Mouse (Mus musculus) G1E (cell line): ENCODE results near the gene Mmp11. TPM values are rescaled to one million over a fixed set of nuclear protein-coding genes. Genes with fewer than 3 reads are reported as not detected.

Experiments
- ATAC-seq: 2 replicates; pipeline ENCODE4 v1.8.0; 2016; ENCODE audit warnings: mild to moderate bottlenecking; ENCODE audit not compliant: insufficient number of reproducible peaks, poor library complexity, low FRiP score, severe bottlenecking; ENCODE audit errors: extremely low read depth
- DNase-seq: peaks from one replicate; pipeline ENCODE4 v3.0.0; 2012; ENCODE audit warnings: low spot score
- H3K27me3 ChIP-seq: 2 replicates; pipeline ENCODE4 v1.6.1; 2012; ENCODE audit warnings: mild to moderate bottlenecking, low read length, inconsistent platforms; ENCODE audit not compliant: insufficient read depth
- H3K36me3 ChIP-seq: replicated peaks from 2 replicates; pipeline ENCODE3; 2012; ENCODE audit warnings: mild to moderate bottlenecking, inconsistent platforms
- H3K4me1 ChIP-seq: 2 replicates; pipeline ENCODE4 v1.6.1; 2012; ENCODE audit warnings: low read depth, low read length, inconsistent platforms, mixed read lengths; ENCODE audit not compliant: insufficient read depth
- H3K4me3 ChIP-seq: 2 replicates; pipeline ENCODE4 v1.5.1; 2012; ENCODE audit warnings: low read depth, mild to moderate bottlenecking, inconsistent platforms, low read length, moderate library complexity, mixed read lengths
- H3K9me3 ChIP-seq: replicated peaks from 2 replicates; pipeline ENCODE4 v1.6.1; 2012; ENCODE audit warnings: inconsistent platforms
- CTCF ChIP-seq: IDR thresholded peaks from 2 replicates; pipeline ENCODE4 v1.5.1; 2012; ENCODE audit warnings: low read depth, low read length, inconsistent platforms, mixed read lengths
- GATA1 ChIP-seq: IDR thresholded peaks from 2 replicates; pipeline ENCODE4 v1.6.1; 2012; ENCODE audit warnings: borderline replicate concordance, low read length, inconsistent platforms, mixed read lengths
- GATA2 ChIP-seq: IDR thresholded peaks from 2 replicates; pipeline ENCODE4 v1.6.1; 2012; ENCODE audit warnings: low read depth, low read length, inconsistent platforms, borderline replicate concordance
- POLR2AphosphoS5 ChIP-seq: IDR thresholded peaks from 2 replicates; pipeline ENCODE4 v1.6.1; 2012; ENCODE audit warnings: low read depth, low read length, inconsistent platforms; ENCODE audit not compliant: insufficient replicate concordance
- TAL1 ChIP-seq: conservative IDR thresholded peaks from 2 replicates; pipeline ENCODE4 v1.6.1; 2012; ENCODE audit warnings: low read depth, low read length, inconsistent platforms, mixed read lengths
- polyA plus RNA-seq: library from polyadenylated mRNA; stranded (reverse); fragments of >175 nt; gene quantifications from 2 replicates; pipeline ENCODE4 v1.2.3, GENCODE M21; 2012
- total RNA-seq, 2 experiments: library from RNA; stranded (forward) in 1 of 2; stranded (reverse) in 1 of 2; fragments of 200-1000 nt in 1 of 2; fragments of >200 nt in 1 of 2; fragmentation: Nextera tagmentation in 1 of 2; gene quantifications; 2 replicates each; pipeline ENCODE4 v1.2.3; 2014 to 2017

Gene Mmp11
- total and polyA plus RNA-seq, 3 experiments, result 0.11 TPM; not detected in 2

GRCm38 (mm10) chr10:75898039-75898564 lies 38.2 kb downstream of the Mmp11 start:
- Histone ChIP-seq H3K27me3 (no peaks in the 10 kb centered on the region), H3K4me3 (no peak overlapping the region), H3K4me1 (peaks cover 9% of the 10 kb centered on the region), H3K9me3 (no peaks in the 10 kb centered on the region; the same call in none of the 2 replicates), H3K36me3 (peaks cover 99% of the 10 kb centered on the region)
- no peak for DNase-seq
- TF ChIP-seq TAL1 (no peak), POLR2AphosphoS5 (no peak), GATA2 (no peak), GATA1 (no peak), CTCF (no peak)
- no peak for ATAC-seq

GRCm38 (mm10) chr10:75897373-75897772 lies 38.9 kb downstream of the Mmp11 start:
- Histone ChIP-seq H3K4me3 (no peak overlapping the region), H3K27me3 (no peaks in the 10 kb centered on the region), H3K36me3 (peaks cover 96% of the 10 kb centered on the region), H3K9me3 (no peaks in the 10 kb centered on the region; the same call in none of the 2 replicates), H3K4me1 (peaks cover 9% of the 10 kb centered on the region)
- ATAC-seq (no peak), DNase-seq (no peak)
- TF ChIP-seq GATA2 (no peak), TAL1 (no peak), GATA1 (no peak), CTCF (peak; percentile 70)

GRCm38 (mm10) chr10:75896208-75896607 lies 40.1 kb downstream of the Mmp11 start:
- H3K9me3 ChIP-seq, result no peaks in the 10 kb centered on the region; the same call in none of the 2 replicates
- ATAC-seq, result no peak
- peaks cover 85% of the 10 kb centered on the region for H3K36me3 ChIP-seq
- no peak for TF ChIP-seq POLR2AphosphoS5
- TF ChIP-seq CTCF, result no peak
- no peak for TF ChIP-seq GATA1
- TF ChIP-seq GATA2, result no peak
- TF ChIP-seq TAL1, result no peak
- peaks cover 9% of the 10 kb centered on the region for H3K4me1 ChIP-seq
- no peak for DNase-seq
- no peak overlapping the region for H3K4me3 ChIP-seq
- H3K27me3 ChIP-seq, result no peaks in the 10 kb centered on the region

- no peak for TF ChIP-seq TAL1
- no peak for TF ChIP-seq GATA2
- no peak for TF ChIP-seq GATA1
- no peak for TF ChIP-seq POLR2AphosphoS5
- TF ChIP-seq CTCF, result no peak
- no peak for DNase-seq
- Histone ChIP-seq H3K4me3 (no peak overlapping the region), H3K27me3 (no peaks in the 10 kb centered on the region), H3K4me1 (peaks cover 9% of the 10 kb centered on the region), H3K36me3 (peaks cover 80% of the 10 kb centered on the region), H3K9me3 (no peaks in the 10 kb centered on the region; the same call in none of the 2 replicates)
- no peak for ATAC-seq
Measured at GRCm38 (mm10) chr10:75895730-75896129, 40.6 kb downstream of the Mmp11 start.

- ATAC-seq (no peak), DNase-seq (no peak)
- H3K9me3 ChIP-seq, result no peaks in the 10 kb centered on the region; the same call in none of the 2 replicates
- H3K4me3 ChIP-seq, result no peak overlapping the region
- H3K27me3 ChIP-seq, result no peaks in the 10 kb centered on the region
- peaks cover 70% of the 10 kb centered on the region for H3K36me3 ChIP-seq
- H3K4me1 ChIP-seq, result peaks cover 9% of the 10 kb centered on the region
- TF ChIP-seq GATA2 (no peak), CTCF (no peak), GATA1 (no peak)
Measured at GRCm38 (mm10) chr10:75894601-75895000, 41.7 kb downstream of the Mmp11 start.

GRCm38 (mm10) chr10:75893089-75893750 lies 43.1 kb downstream of the Mmp11 start, which contains the start of gene Derl3:
Derl3 (plus strand) TSS chr10:75893413.
- peak; percentile 87 for ATAC-seq

More at GRCm38 (mm10) chr10:75893089-75893750, 43.1 kb downstream of the Mmp11 start, which contains the start of gene Derl3:
- Histone ChIP-seq H3K4me1 (peaks cover 4% of the 10 kb centered on the region; the same call in 1 of the 2 replicates), H3K4me3 (peak within 1 kb of the TSS; percentile 42; the same call in 1 of the 2 replicates), H3K36me3 (peaks cover 56% of the 10 kb centered on the region), H3K27me3 (peaks cover 8% of the 10 kb centered on the region), H3K9me3 (no peaks in the 10 kb centered on the region; the same call in none of the 2 replicates)
- peak; percentile 61 for DNase-seq
- TF ChIP-seq POLR2AphosphoS5 (no peak), CTCF (no peak), GATA1 (no peak), TAL1 (no peak), GATA2 (no peak)
